Mouse (Mus musculus) olfactory bulb, adult 2 months (tissue): ENCODE results near the gene Mcub. TPM values are rescaled to one million over a fixed set of nuclear protein-coding genes. Genes with fewer than 3 reads are reported as not detected.

Source experiments
- H3K27ac ChIP-seq: fragments of 200-500 bp; 2 replicates; pipeline ENCODE4 v1.5.1; 2012; ENCODE audit warnings: low read depth, low read length; ENCODE audit not compliant: insufficient read depth
- H3K4me1 ChIP-seq: fragments of 200-500 bp; 2 replicates; pipeline ENCODE4 v1.6.1; 2012; ENCODE audit warnings: low read length; ENCODE audit not compliant: control insufficient read depth, insufficient read depth
- H3K4me3 ChIP-seq: fragments of 200-500 bp; 2 replicates; pipeline ENCODE4 v1.5.1; 2012; ENCODE audit warnings: mild to moderate bottlenecking, low read depth, low read length, moderate library complexity; ENCODE audit not compliant: insufficient read depth
- CTCF ChIP-seq: fragments of 200-500 bp; IDR thresholded peaks from 2 replicates; pipeline ENCODE4 v1.5.1; 2012; ENCODE audit warnings: low read depth, mild to moderate bottlenecking, low read length, moderate library complexity; ENCODE audit not compliant: insufficient read depth
- POLR2A ChIP-seq: fragments of 200-500 bp; IDR thresholded peaks from 2 replicates; pipeline ENCODE4 v1.6.1; 2012; ENCODE audit warnings: mild to moderate bottlenecking, low read depth, low read length, moderate library complexity; ENCODE audit not compliant: insufficient read depth
- WGBS: fragments of 180-500 bp; shearing (Covaris S2); methylation state at CpG from one replicate; pipeline ENCODE4 v1.1.7; 2018; 5-methylcytosine and 5-hydroxymethylcytosine counted together
- polyA plus RNA-seq: library from polyadenylated mRNA; stranded (reverse); fragments of >200 nt; gene quantifications from 2 replicates; pipeline ENCODE4 v1.2.4, GENCODE M21; 2012; ENCODE audit warnings: low replicate concordance; ENCODE audit not compliant: missing spikeins, insufficient read depth, insufficient read length

Mcub gene
- polyA plus RNA-seq, 1 experiment = not detected

DNA sequence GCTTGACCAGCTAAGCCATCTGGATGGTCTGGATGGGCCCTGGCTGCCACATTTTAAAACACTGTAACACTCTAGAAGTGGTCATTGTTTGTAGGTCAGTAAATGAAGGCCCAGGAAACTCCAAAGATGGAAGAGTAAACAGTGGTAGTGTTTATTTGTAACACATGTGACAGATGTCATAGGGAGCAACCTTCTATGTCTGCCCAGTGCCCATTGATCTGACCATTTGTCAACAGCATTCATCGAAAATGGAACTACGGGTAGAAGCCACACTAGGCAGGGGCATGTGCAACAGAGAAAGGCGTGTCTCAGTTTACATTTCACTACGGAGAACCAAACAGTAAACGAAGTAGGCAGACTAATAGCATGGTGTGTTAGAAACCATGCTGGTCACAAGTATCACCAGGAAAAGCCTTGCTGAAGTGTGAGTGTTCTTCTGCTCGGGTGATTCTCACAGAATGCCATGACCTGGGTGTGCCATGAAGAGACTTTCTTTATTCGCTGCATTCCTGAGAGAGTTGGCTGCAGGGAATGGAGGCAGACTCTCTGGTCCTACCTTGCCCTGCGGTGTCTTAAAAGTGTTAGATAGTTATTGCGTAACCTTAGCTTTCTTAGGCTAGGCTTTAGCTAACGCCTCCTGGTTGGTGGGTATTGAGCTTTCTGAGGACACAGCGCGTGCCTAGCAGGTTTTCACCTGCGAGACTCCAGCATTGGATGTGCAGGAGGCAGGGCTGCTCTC is 82.1 kb downstream of the Mcub start:
- 85% methylated on average over 13 of the region's 13 CpGs for WGBS

DNA sequence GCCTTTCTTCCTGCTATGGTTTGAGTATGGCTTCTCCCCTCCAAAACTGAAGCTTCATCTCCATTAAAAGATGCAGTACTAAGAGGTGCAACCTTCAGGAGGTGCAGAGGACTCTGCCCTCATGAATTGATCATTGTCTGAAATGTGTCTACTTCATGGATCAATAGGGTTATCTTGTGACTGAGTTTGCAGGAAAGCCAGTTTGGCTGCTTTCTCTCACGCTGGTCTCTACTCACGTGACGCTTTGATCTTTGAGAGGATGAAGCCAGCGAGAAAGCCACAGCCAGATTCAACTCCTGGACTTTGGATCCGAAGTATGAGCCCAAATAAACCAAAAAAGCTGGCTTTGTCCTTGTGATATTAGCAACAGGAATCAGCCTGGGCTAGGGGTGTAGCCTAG is 83.6 kb downstream of the Mcub start:
- WGBS = 85% methylated on average over 5 of the region's 5 CpGs
- no peaks in the 10 kb centered on the region for H3K4me1 ChIP-seq
- no peak overlapping the region for H3K27ac ChIP-seq
- TF ChIP-seq CTCF (no peak), POLR2A (no peak)
- H3K4me3 ChIP-seq = no peak overlapping the region

More for the DNA sequence above, 82.1 kb downstream of the Mcub start:
- Histone ChIP-seq H3K4me1 (no peaks in the 10 kb centered on the region), H3K27ac (no peak overlapping the region), H3K4me3 (no peak overlapping the region)
- TF ChIP-seq POLR2A (no peak), CTCF (no peak)

DNA sequence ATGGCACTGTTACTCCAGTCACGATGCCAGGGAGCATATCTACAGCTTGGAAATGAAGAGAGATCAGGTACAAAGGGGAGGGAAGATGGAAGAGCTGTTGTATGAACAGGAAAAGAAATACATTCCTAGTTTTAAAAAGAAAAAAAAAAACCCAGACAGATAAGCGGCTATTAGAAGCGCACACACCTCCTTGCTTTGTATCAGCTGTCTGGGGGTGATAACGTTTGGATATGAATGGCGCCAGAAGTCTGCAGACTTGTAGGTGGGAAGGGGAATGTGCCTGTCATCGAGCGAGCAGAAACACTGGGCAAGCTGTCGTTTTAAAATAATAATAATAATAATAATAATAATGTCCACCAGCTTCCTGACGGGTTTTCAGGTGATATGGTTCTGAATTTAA is 84.4 kb downstream of the Mcub start:
- Histone ChIP-seq H3K27ac (no peak overlapping the region), H3K4me1 (no peaks in the 10 kb centered on the region), H3K4me3 (no peak overlapping the region)
- TF ChIP-seq CTCF = no peak
- no peak for TF ChIP-seq POLR2A
- WGBS = 87% methylated on average over 9 of the region's 9 CpGs

DNA sequence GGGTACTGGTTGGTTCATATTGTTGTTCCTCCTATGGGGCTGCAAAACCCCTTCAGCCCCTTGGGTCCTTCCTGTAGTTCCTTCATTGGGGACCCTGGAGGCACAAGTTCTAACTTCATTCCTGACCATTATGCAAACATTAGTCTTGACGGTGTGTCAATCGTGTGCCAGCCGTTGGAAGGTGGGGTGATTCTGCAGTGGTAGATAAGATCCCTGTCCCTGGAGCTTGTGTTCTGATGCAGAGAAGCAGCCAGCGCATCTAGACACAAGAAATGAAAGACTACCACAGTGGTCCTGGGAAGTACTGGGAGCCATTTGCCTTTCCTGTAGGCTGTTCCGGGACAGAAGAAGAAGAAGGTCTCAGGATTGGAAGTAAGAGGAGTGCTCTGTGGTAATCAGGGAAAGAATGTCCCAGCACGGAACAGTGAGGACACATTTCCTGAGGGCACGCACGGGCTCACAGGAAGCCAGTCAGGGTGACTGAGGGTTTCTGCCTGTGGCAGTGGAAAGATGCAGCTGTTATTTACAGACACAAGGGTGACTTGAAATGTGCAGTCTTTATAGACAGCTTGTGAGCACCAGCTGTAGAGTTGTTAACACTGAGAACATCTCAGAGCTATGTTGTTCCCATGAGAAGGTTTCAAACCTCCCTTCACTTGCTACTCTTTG is 88.9 kb downstream of the Mcub start:
- no peak overlapping the region for H3K27ac ChIP-seq
- H3K4me3 ChIP-seq = no peak overlapping the region
- TF ChIP-seq POLR2A (no peak), CTCF (no peak)
- peaks cover 6% of the 10 kb centered on the region for H3K4me1 ChIP-seq
- 89% methylated on average over 8 of the region's 8 CpGs for WGBS

DNA sequence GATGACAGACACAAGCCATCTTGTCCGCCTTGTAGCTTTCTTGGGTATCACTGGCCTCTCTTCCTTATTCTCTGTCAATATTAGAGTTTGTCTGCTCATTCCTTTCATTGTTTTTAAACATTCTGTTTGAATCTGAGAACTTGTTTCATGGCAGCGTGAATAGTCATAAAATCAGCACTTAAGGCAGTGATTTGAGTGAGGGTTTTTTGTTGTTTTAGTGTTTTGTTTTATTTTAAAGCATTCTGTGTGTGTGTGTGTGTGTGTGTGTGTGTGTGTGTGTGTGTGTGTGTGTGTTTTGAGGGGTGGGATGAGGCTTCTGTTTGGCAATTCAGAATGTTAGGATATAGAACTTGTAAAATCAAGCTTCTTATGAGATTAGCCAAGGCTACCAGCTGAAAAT is 90.1 kb downstream of the Mcub start:
- TF ChIP-seq CTCF (no peak), POLR2A (no peak)
- no peak overlapping the region for H3K4me3 ChIP-seq
- H3K27ac ChIP-seq = no peak overlapping the region
- H3K4me1 ChIP-seq = peaks cover 6% of the 10 kb centered on the region
- 90% methylated on average over 2 of the region's 2 CpGs for WGBS

DNA sequence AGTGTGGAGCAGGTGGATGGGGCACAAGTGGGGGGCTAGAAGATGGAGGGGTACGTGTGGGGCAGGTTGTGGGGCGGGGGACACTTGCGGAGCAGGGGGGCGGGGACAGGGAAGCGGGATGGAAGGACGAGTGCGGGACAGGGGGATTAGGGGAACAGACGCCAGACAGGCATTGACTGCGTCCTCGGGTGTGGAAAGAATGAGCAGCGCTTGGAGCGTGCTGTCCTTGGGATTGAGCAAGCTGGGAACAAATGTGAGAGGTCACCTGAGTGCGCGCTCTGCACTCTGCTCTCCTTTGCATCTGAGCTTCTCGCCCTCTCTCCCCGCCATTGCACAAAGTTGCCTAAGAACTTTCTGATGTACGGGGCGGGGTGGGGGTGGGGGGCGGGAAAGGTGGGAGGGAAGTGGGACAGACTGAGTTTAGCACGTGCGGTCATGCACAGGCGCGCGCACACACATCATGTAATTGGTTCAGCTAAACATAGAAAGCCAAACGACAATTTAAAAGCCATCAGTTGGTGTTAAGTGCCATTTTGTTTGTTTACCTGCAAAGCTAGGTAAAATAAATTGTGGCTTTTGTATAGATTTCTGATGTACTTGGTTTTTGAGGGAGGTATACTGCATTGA is 90.8 kb downstream of the Mcub start:
- TF ChIP-seq POLR2A (no peak), CTCF (no peak)
- under 1% methylated on average over 24 of the region's 25 CpGs for WGBS
- peak overlapping the region; percentile 98 for H3K4me3 ChIP-seq
- H3K27ac ChIP-seq = no peak overlapping the region
- peaks cover 6% of the 10 kb centered on the region for H3K4me1 ChIP-seq

DNA sequence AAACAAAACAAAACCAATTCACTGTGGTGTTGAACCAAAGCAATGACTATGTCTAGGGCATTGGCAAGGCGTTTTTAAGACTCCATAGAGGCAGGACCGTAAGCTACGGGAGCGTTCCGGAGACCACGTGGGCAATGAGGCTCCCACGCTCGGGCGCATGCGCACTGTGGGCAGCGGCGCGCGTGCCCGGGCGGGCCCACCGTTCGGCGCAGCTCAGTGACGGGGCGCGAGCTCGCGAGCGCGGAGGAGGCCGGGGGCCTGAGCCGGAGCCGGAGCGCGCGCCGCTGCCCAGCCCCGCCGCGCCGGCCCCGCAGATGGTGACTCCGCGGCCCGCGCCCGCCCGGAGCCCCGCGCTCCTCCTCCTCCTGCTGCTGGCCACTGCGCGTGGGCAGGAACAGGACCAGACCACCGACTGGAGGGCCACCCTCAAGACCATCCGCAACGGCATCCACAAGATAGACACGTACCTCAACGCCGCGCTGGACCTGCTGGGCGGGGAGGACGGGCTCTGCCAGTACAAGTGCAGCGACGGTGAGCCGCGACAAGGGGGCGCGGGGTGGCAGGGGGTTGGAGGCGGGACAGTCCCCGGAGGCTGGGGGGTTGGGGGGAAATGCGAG is 91.5 kb downstream of the Mcub start, which contains the start of gene Pla2g12a:
TSS of gene Pla2g12a (plus strand) at position 202 of the 617 bp plus-strand sequence.
- Histone ChIP-seq H3K4me1 (peaks cover 6% of the 10 kb centered on the region), H3K27ac (peak within 1 kb of the TSS; percentile 59; the same call in 1 of the 2 replicates), H3K4me3 (peak within 1 kb of the TSS; percentile 98)
- 1% methylated on average over 66 of the region's 66 CpGs for WGBS
- TF ChIP-seq CTCF (no peak), POLR2A (peak; percentile 38; the same call in 1 of the 2 replicates)

DNA sequence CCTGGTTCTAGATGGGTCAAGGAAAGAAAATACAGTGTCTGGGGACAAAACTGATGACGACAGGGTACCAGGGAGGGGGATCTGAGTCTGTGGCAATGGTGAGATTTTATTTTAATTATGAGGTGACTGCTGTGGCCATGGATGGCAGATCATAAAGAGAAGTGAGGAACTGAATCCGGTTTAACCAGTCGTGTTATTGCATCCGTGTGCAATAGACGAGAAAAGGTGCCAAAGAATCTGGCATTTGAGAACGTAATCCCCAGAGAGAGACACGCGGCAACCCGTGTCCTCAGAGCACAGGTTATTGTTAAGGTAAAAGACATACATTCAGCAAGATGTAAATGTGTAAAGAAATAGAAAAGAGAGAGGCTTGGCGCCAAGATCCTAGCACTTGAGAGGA is 92.7 kb downstream of the Mcub start:
- H3K27ac ChIP-seq = no peak overlapping the region
- H3K4me1 ChIP-seq = peaks cover 6% of the 10 kb centered on the region
- TF ChIP-seq CTCF (no peak), POLR2A (no peak)
- H3K4me3 ChIP-seq = no peak overlapping the region
- WGBS = 77% methylated on average over 10 of the region's 10 CpGs

Other genes with a start within 250 kb of the Mcub start
- not detected in 2 replicates for gene Egf, start 214.9 kb downstream of the Mcub start, polyA plus RNA-seq
- gene Lrit3, start 166.2 kb downstream of the Mcub start, polyA plus RNA-seq = not detected in 2 replicates
- gene Rrh, start 147.6 kb downstream of the Mcub start, polyA plus RNA-seq = not detected in 2 replicates
- gene Gar1, start 138.8 kb downstream of the Mcub start, polyA plus RNA-seq = not detected in 2 replicates
- gene Cfi, start 134.3 kb downstream of the Mcub start, polyA plus RNA-seq = not detected in 2 replicates
- not detected in 2 replicates for gene Pla2g12a, start 91.6 kb downstream of the Mcub start, polyA plus RNA-seq
- gene Casp6, start 68.8 kb downstream of the Mcub start, polyA plus RNA-seq = not detected in 2 replicates
- 400 TPM in 1 of 2 replicates, not detected in the other for gene Sec24b, start 91.3 kb upstream of the Mcub start, polyA plus RNA-seq
- not detected in 2 replicates for gene Col25a1, start 161.3 kb upstream of the Mcub start, polyA plus RNA-seq